Mouse (Mus musculus): ENCODE data around the gene Trim25. TPM values are rescaled to one million over a fixed set of nuclear protein-coding genes. Genes with fewer than 3 reads are reported as not detected.

The Trim25 gene
- polyA plus RNA-seq, 1 experiment from 2014 or later = 13.4 TPM

DNA sequence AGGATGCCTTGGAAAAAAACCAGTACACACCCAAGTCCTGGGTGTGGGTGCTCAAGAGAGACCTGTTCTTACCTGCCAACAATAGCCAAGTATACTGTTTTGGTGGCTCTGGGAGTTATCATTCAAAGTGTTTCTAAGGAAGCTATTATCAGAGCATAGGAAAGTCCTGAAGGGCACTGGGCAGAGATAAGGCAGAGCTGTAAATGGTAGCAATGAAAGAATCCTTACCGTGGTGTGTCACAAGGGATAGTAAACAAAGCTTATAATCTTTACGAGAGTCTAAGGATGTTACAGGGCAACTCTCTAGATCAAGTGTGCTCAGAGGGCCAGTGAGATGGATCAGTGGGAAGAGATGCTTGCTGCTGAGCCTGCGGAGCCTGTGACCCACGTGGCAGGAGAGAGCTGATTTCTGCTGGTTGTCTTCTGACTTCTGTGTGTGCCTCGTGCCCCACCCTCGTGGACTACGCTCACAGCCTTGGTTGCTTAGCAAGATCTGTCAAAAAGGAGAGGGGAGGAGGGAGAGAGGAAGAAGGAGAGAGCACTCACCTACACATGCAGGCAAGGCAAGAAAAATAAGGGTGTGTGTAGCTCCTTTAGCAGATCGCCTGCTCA lies 23.1 kb downstream of the Trim25 start:
- DNase-seq = no peak
- Histone ChIP-seq H3K27ac (ENCODE audit: low read depth) (no peak overlapping the region), H3K9ac (no peak overlapping the region), H3K36me3 (ENCODE audit: insufficient read depth) (peaks cover 4% of the 10 kb centered on the region; the same call in 1 of the 2 replicates), H3K4me2 (no peak overlapping the region), H3K9me3 (ENCODE audit: low read depth, low read length) (no peaks in the 10 kb centered on the region), H3K4me3 (ENCODE audit: low read depth, low read length) (no peak overlapping the region), H3K4me1 (ENCODE audit: insufficient read depth) (peaks cover 6% of the 10 kb centered on the region), H3K27me3 (ENCODE audit: insufficient read depth, low read length) (no peaks in the 10 kb centered on the region)
- no peak for ATAC-seq (ENCODE audit: insufficient read depth)
- WGBS = 45% methylated on average over 8 of the region's 8 CpGs
- TF ChIP-seq CTCF (IDR thresholded peaks at IDR 0.05; ENCODE audit: low read depth) = no peak

DNA sequence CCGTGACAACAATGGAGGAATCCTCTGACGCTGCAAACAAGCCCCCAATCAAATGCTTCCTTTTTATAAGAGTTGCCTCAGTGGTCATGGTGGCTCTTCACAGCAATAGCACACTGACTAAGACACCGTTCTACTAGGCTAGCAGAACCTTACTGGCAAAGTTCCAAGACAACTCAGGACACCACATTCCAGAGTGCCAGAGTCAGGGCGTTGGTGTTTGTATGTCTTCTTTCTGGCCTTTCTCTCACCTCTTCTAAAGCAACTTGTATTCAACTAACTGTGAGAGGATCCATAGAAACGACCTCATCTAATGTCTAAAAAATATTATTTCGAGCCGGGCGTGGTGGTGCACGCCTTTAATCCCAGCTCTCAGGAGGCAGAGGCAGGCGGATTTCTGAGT lies 24.3 kb downstream of the Trim25 start:
- Histone ChIP-seq H3K9me3 (ENCODE audit: low read depth, low read length) (no peaks in the 10 kb centered on the region), H3K4me3 (ENCODE audit: low read depth, low read length) (no peak overlapping the region), H3K4me2 (no peak overlapping the region), H3K9ac (no peak overlapping the region), H3K36me3 (ENCODE audit: insufficient read depth) (no peaks in the 10 kb centered on the region; the same call in 1 of the 2 replicates), H3K4me1 (ENCODE audit: insufficient read depth) (peaks cover 6% of the 10 kb centered on the region), H3K27me3 (ENCODE audit: insufficient read depth, low read length) (no peaks in the 10 kb centered on the region), H3K27ac (ENCODE audit: low read depth) (peak overlapping the region; percentile 67; the same call in 1 of the 2 replicates)
- peak; percentile 31 for DNase-seq
- ATAC-seq (ENCODE audit: insufficient read depth) = no peak
- 59% methylated on average over 10 of the region's 10 CpGs for WGBS
- TF ChIP-seq CTCF (IDR thresholded peaks at IDR 0.05; ENCODE audit: low read depth) = no peak

DNA sequence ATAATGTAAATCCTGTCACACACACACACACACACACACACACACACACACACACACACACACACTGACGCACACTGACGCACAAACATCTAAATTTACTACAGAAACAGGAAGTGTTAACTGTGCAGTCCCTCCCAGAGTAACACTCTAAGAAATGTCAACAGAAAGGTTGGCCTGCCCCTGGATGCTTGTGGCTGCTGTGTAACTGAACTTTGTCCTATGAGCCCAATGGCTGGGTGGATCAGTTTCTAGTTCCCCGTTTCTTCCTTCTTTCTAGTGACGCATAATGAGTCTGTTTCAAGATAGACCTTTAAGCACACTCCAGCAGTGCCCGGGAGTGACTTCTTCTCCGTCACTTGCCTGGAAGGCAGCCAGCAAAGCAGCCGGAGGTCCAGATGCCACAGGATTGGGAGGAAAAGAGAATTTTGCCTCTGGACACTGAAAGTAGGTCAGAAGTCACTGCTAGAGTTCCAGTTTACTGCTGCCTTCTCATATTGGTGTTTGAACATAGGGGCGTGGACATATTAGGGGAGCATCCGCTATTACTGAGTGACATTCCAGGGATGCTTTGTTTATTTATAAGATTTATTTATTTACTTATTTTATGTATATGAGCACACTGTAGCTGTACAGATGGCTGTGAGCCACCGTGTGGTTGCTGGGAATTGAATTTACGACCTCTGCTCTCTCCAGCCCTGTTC lies 25.2 kb downstream of the Trim25 start:
- Histone ChIP-seq H3K27me3 (ENCODE audit: insufficient read depth, low read length) (no peaks in the 10 kb centered on the region), H3K4me3 (ENCODE audit: low read depth, low read length) (no peak overlapping the region), H3K9ac (no peak overlapping the region), H3K4me2 (peak overlapping the region; percentile 19; the same call in 1 of the 2 replicates), H3K4me1 (ENCODE audit: insufficient read depth) (peaks cover 6% of the 10 kb centered on the region), H3K9me3 (ENCODE audit: low read depth, low read length) (no peaks in the 10 kb centered on the region), H3K36me3 (ENCODE audit: insufficient read depth) (no peaks in the 10 kb centered on the region; the same call in 1 of the 2 replicates), H3K27ac (ENCODE audit: low read depth) (peak overlapping the region; percentile 67)
- TF ChIP-seq CTCF (IDR thresholded peaks at IDR 0.05; ENCODE audit: low read depth) = no peak
- ATAC-seq (ENCODE audit: insufficient read depth) (peak; percentile 81), DNase-seq (peak; percentile 89)
- WGBS = 21% methylated on average over 11 of the region's 11 CpGs

DNA sequence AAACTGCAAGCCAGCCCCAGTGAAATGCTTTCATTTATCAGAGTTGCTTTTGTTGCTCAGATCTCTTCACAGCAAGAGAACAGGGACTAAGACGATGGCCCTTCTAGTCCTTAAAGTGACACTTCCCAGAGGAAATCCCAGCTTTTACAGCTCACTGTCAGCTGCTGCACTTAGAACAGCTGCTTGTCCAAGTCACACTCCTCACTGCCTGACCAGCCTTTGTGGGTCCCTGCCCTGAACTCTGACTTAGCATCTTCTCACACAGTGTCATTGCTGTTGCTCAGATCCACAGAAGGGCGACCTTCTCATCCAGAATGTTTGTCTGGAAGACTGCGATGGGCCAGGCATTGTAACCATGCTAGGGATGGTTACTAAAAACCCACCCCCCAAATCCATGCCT lies 26.4 kb downstream of the Trim25 start:
- Histone ChIP-seq H3K9me3 (ENCODE audit: low read depth, low read length) (no peaks in the 10 kb centered on the region), H3K4me1 (ENCODE audit: insufficient read depth) (peaks cover 6% of the 10 kb centered on the region), H3K4me2 (no peak overlapping the region), H3K9ac (no peak overlapping the region), H3K27ac (ENCODE audit: low read depth) (no peak overlapping the region), H3K27me3 (ENCODE audit: insufficient read depth, low read length) (no peaks in the 10 kb centered on the region), H3K36me3 (ENCODE audit: insufficient read depth) (no peaks in the 10 kb centered on the region), H3K4me3 (ENCODE audit: low read depth, low read length) (no peak overlapping the region)
- WGBS = 61% methylated on average over 3 of the region's 3 CpGs
- no peak for TF ChIP-seq CTCF (IDR thresholded peaks at IDR 0.05; ENCODE audit: low read depth)
- DNase-seq (peak; percentile 44), ATAC-seq (ENCODE audit: insufficient read depth) (no peak)

DNA sequence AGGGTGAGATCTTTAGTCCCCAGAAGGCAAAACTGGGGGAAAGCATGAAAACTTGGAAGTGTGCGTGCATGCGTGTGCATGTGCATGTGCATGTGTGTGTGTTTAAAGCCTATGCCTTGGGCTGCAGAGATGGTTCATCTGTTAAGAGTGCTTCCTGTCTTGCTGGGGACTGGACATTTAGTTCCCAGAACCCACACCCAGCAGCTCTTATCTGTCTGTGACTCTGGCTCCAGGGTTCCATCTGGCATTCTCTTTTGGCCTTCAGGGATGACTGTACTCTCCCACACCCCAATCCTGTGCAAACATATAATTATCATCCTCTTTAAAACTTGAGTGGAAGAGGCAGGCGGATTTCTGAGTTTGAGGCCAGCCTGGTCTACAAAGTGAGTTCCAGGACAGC lies 26.9 kb downstream of the Trim25 start:
- WGBS = 94% methylated on average over 3 of the region's 3 CpGs
- ATAC-seq (ENCODE audit: insufficient read depth) (no peak), DNase-seq (no peak)
- Histone ChIP-seq H3K9ac (no peak overlapping the region), H3K36me3 (ENCODE audit: insufficient read depth) (no peaks in the 10 kb centered on the region), H3K9me3 (ENCODE audit: low read depth, low read length) (no peaks in the 10 kb centered on the region), H3K4me2 (no peak overlapping the region), H3K4me1 (ENCODE audit: insufficient read depth) (peaks cover 6% of the 10 kb centered on the region), H3K4me3 (ENCODE audit: low read depth, low read length) (no peak overlapping the region), H3K27ac (ENCODE audit: low read depth) (no peak overlapping the region), H3K27me3 (ENCODE audit: insufficient read depth, low read length) (no peaks in the 10 kb centered on the region)
- TF ChIP-seq CTCF (IDR thresholded peaks at IDR 0.05; ENCODE audit: low read depth) = no peak

DNA sequence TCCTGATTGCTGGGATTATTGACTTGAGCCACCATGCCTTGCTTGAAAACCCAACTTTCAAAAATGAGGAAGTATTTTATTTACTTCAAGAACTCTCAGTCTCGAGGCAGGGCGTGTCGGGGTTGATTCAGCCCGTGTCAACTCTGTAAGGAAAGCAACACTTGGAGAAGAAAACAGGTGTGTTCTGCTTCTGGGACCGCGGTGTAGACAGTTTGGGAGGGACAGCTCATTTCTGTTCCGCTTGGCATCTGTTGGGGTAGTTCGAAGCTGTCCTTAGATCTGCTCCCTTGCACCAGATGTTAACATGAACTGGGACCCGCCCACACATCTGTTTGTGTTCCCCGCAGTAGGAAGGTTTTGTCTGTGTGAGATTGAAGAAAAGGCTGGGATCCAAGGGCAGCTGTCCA lies 28.8 kb downstream of the Trim25 start:
- Histone ChIP-seq H3K9ac (no peak overlapping the region), H3K27ac (ENCODE audit: low read depth) (no peak overlapping the region), H3K4me3 (ENCODE audit: low read depth, low read length) (no peak overlapping the region), H3K4me1 (ENCODE audit: insufficient read depth) (peaks cover 6% of the 10 kb centered on the region), H3K9me3 (ENCODE audit: low read depth, low read length) (no peaks in the 10 kb centered on the region), H3K4me2 (no peak overlapping the region), H3K36me3 (ENCODE audit: insufficient read depth) (no peaks in the 10 kb centered on the region), H3K27me3 (ENCODE audit: insufficient read depth, low read length) (no peaks in the 10 kb centered on the region)
- DNase-seq (peak; percentile 21), ATAC-seq (ENCODE audit: insufficient read depth) (no peak)
- 62% methylated on average over 10 of the region's 10 CpGs for WGBS
- no peak for TF ChIP-seq CTCF (IDR thresholded peaks at IDR 0.05; ENCODE audit: low read depth)

DNA sequence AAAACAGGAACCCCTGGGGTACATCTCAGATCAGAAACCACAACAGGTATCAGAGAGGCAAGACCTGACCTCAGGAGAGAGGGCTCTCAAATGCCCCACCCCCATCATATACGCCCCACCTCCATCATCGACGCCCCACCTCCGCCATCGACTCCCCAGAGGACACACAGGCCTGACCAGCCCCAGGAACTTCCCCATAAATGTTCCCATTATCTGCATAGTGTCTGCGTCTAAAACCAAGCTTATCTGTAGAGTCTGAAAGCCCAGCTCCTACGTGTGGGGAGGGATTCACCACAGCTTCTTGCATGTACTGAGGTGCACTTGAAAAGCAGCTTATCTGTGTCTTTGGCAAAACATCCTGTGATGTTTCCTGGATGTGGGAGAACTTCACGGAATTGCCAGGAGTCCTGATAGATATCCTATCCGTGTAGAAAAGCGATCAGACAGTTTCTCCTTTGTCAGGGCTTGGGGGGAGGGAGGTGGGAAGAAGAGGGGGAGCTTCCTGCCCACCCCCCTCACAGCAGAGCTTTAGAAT lies 29.8 kb downstream of the Trim25 start:
- H3K27ac ChIP-seq (ENCODE audit: low read depth) = no peak overlapping the region
- DNase-seq (peak; percentile 16), ATAC-seq (ENCODE audit: insufficient read depth) (no peak)
- no peaks in the 10 kb centered on the region for H3K36me3 ChIP-seq (ENCODE audit: insufficient read depth)
- TF ChIP-seq CTCF (IDR thresholded peaks at IDR 0.05; ENCODE audit: low read depth) = no peak
- no peak overlapping the region for H3K9ac ChIP-seq
- WGBS = 22% methylated on average over 10 of the region's 10 CpGs
- no peak overlapping the region for H3K4me2 ChIP-seq
- peaks cover 6% of the 10 kb centered on the region for H3K4me1 ChIP-seq (ENCODE audit: insufficient read depth)
- H3K27me3 ChIP-seq (ENCODE audit: insufficient read depth, low read length) = no peaks in the 10 kb centered on the region
- H3K4me3 ChIP-seq (ENCODE audit: low read depth, low read length) = no peak overlapping the region
- H3K9me3 ChIP-seq (ENCODE audit: low read depth, low read length) = no peaks in the 10 kb centered on the region
